Mouse (Mus musculus): ENCODE data around the gene Pml. TPM values are rescaled to one million over a fixed set of nuclear protein-coding genes. Genes with fewer than 3 reads are reported as not detected.

The Pml gene
- polyA plus RNA-seq, 1 experiment from 2014 or later = 4.7 TPM

GRCm38 (mm10) chr9:58203516-58204447 is 45.8 kb downstream of the Pml start, which contains the start of the genes Islr and Islr2:
Islr (minus strand) TSS chr9:58204306.
Islr2 (minus strand) TSS chr9:58204319.
- Histone ChIP-seq H3K4me1 (replicated peaks) (peaks cover 56% of the 10 kb centered on the region), H3K36me3 (no peaks in the 10 kb centered on the region), H3K27me3 (peaks cover 86% of the 10 kb centered on the region), H3K4me3 (peak within 1 kb of the TSS; percentile 34), H3K4me2 (peak within 1 kb of the TSS; percentile 58), H3K27ac (peak within 1 kb of the TSS; percentile 77), H3K9me3 (no peaks in the 10 kb centered on the region), H3K9ac (peak within 1 kb of the TSS; percentile 66)
- WGBS = 1% methylated on average over 42 of the region's 42 CpGs
- ATAC-seq (ENCODE audit: low FRiP score) = peak; percentile 52

- Histone ChIP-seq H3K27me3 (peaks cover 92% of the 10 kb centered on the region), H3K4me1 (replicated peaks) (peaks cover 65% of the 10 kb centered on the region), H3K36me3 (no peaks in the 10 kb centered on the region), H3K9ac (peak overlapping the region; percentile 66; the same call in 1 of the 2 replicates), H3K4me3 (peak overlapping the region; percentile 34), H3K9me3 (no peaks in the 10 kb centered on the region), H3K27ac (peak overlapping the region; percentile 77), H3K4me2 (peak overlapping the region; percentile 58)
- no peak for ATAC-seq (ENCODE audit: low FRiP score)
- WGBS = 4% methylated on average over 14 of the region's 14 CpGs
These were observed 46.7 kb downstream of the Pml start for GRCm38 (mm10) chr9:58202676-58203453.

GRCm38 (mm10) chr9:58201861-58202549 is 47.6 kb downstream of the Pml start:
- Histone ChIP-seq H3K4me3 (peak overlapping the region; percentile 34), H3K4me2 (peak overlapping the region; percentile 58), H3K36me3 (no peaks in the 10 kb centered on the region), H3K9me3 (no peaks in the 10 kb centered on the region), H3K27me3 (peaks cover 95% of the 10 kb centered on the region), H3K4me1 (replicated peaks) (peaks cover 73% of the 10 kb centered on the region), H3K9ac (peak overlapping the region; percentile 66), H3K27ac (peak overlapping the region; percentile 77)
- WGBS = 1% methylated on average over 37 of the region's 37 CpGs
- ATAC-seq (ENCODE audit: low FRiP score) = no peak

GRCm38 (mm10) chr9:58201091-58201842 is 48.3 kb downstream of the Pml start:
- no peaks in the 10 kb centered on the region for H3K9me3 ChIP-seq
- H3K27ac ChIP-seq = peak overlapping the region; percentile 77
- peaks cover 81% of the 10 kb centered on the region for H3K4me1 ChIP-seq (replicated peaks)
- peak overlapping the region; percentile 34 for H3K4me3 ChIP-seq
- no peaks in the 10 kb centered on the region for H3K36me3 ChIP-seq
- WGBS = 1% methylated on average over 24 of the region's 24 CpGs
- H3K4me2 ChIP-seq = peak overlapping the region; percentile 58
- H3K27me3 ChIP-seq = peaks cover 95% of the 10 kb centered on the region
- H3K9ac ChIP-seq = peak overlapping the region; percentile 66
- ATAC-seq (ENCODE audit: low FRiP score) = no peak

- ATAC-seq (ENCODE audit: low FRiP score) = no peak
- peak overlapping the region; percentile 58 for H3K4me2 ChIP-seq
- no peaks in the 10 kb centered on the region for H3K9me3 ChIP-seq
- no peaks in the 10 kb centered on the region for H3K36me3 ChIP-seq
- WGBS = 6% methylated on average over 11 of the region's 11 CpGs
- H3K4me1 ChIP-seq (replicated peaks) = peaks cover 83% of the 10 kb centered on the region
- H3K4me3 ChIP-seq = peak overlapping the region; percentile 34
- H3K27ac ChIP-seq = peak overlapping the region; percentile 69
- peaks cover 97% of the 10 kb centered on the region for H3K27me3 ChIP-seq
- peak overlapping the region; percentile 66 for H3K9ac ChIP-seq
These were observed 49.1 kb downstream of the Pml start for GRCm38 (mm10) chr9:58200270-58201090.

- Histone ChIP-seq H3K9me3 (no peaks in the 10 kb centered on the region), H3K36me3 (no peaks in the 10 kb centered on the region), H3K27ac (peak overlapping the region; percentile 69), H3K4me1 (replicated peaks) (peaks cover 83% of the 10 kb centered on the region), H3K4me3 (peak overlapping the region; percentile 34), H3K4me2 (peak overlapping the region; percentile 58), H3K27me3 (peaks cover 97% of the 10 kb centered on the region), H3K9ac (peak overlapping the region; percentile 66)
- no peak for ATAC-seq (ENCODE audit: low FRiP score)
- WGBS = under 1% methylated on average over 41 of the region's 41 CpGs
These were observed 50.0 kb downstream of the Pml start for GRCm38 (mm10) chr9:58199381-58200269.

GRCm38 (mm10) chr9:58198801-58199371 is 50.7 kb downstream of the Pml start:
- H3K4me3 ChIP-seq = peak overlapping the region; percentile 34
- peak overlapping the region; percentile 58 for H3K4me2 ChIP-seq
- H3K4me1 ChIP-seq (replicated peaks) = peaks cover 81% of the 10 kb centered on the region
- no peaks in the 10 kb centered on the region for H3K36me3 ChIP-seq
- peak overlapping the region; percentile 60; the same call in 1 of the 2 replicates for H3K27ac ChIP-seq
- peaks cover 100% of the 10 kb centered on the region for H3K27me3 ChIP-seq
- no peaks in the 10 kb centered on the region for H3K9me3 ChIP-seq
- under 1% methylated on average over 38 of the region's 38 CpGs for WGBS
- ATAC-seq (ENCODE audit: low FRiP score) = no peak
- peak overlapping the region; percentile 66 for H3K9ac ChIP-seq

GRCm38 (mm10) chr9:58197781-58198701 is 51.5 kb downstream of the Pml start:
- H3K4me3 ChIP-seq = peak overlapping the region; percentile 34
- peaks cover 73% of the 10 kb centered on the region for H3K4me1 ChIP-seq (replicated peaks)
- H3K27me3 ChIP-seq = peaks cover 93% of the 10 kb centered on the region
- under 1% methylated on average over 58 of the region's 58 CpGs for WGBS
- peak overlapping the region; percentile 58 for H3K4me2 ChIP-seq
- peak; percentile 18 for ATAC-seq (ENCODE audit: low FRiP score)
- peak overlapping the region; percentile 60 for H3K27ac ChIP-seq
- H3K36me3 ChIP-seq = no peaks in the 10 kb centered on the region
- H3K9me3 ChIP-seq = no peaks in the 10 kb centered on the region
- H3K9ac ChIP-seq = peak overlapping the region; percentile 66

Data from hindbrain, embryonic 13.5 days (tissue).